Mouse (Mus musculus): ENCODE results near the gene Pgm1. TPM values are rescaled to one million over a fixed set of nuclear protein-coding genes. Genes with fewer than 3 reads are reported as not detected.

Gene Pgm1
- polyA plus RNA-seq, 1 experiment from 2014 or later = 28.3 TPM

DNA sequence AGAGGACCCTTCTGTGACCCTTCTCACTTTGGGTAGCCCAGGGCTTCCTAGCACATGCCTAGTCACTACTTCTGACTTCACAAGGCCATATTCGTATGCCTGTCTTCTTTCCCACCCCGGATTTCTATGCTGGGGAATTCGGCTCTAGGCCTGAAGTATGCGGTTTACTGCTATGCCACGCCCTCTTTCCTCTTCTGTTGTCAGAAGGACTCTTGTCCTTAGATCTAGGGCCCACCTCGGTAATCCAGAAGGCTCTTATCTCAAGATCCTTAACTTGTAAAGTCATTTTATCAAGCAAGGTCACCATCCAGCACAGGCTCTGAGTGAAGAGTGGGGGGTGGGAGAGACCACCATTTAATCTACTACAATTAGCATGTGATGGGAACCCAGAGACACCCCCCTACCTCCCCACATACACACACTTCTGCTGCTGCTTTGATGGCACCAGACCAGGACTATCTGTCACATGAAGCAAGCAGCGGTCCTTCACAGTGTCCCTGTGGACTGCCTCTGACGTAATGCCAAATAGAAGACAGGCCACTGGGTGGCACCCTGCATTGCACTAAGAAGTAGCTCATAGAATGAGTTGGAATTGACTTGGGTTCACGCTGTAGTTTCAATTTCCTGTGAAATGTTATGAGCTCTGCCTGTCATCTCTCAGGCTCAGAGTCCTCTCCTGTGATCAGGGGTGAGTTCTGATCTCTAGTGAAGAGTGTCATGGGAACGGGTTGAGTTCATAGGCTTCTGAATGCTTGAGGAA, 12.6 kb downstream of the Pgm1 start:
- WGBS (ENCODE audit: missing documents) = 87% methylated on average over 10 of the region's 10 CpGs
- Histone ChIP-seq H3K36me3 (ENCODE audit: inconsistent target) (no peaks in the 10 kb centered on the region), H3K27ac (no peak overlapping the region), H3K79me2 (ENCODE audit: inconsistent target) (peaks cover 8% of the 10 kb centered on the region; the same call in 1 of the 2 replicates), H3K4me3 (ENCODE audit: inconsistent target) (no peak overlapping the region)

DNA sequence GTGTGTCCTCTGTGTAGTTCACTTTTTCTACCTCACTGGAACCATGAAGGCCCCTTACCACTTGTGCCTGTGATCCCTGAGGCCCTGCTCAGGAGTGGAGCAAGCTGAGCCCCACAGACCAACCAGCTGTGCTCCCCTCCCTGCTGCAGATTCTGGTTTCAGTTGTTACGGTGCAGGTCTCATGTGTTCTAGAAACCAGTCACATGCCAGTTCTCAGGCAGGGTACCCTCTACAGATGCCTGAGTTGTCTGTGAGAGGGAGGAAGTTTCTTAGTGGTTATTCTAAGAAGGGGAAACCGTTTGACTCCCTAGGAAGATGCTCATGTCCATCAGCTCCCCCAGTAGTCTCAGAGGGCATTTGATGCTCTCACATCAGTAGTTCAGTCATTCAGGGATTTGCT, 15.4 kb downstream of the Pgm1 start:
- no peak overlapping the region for H3K27ac ChIP-seq
- WGBS (ENCODE audit: missing documents) = 59% methylated on average over 2 of the region's 2 CpGs
- H3K4me3 ChIP-seq (ENCODE audit: inconsistent target) = no peak overlapping the region
- H3K79me2 ChIP-seq (ENCODE audit: inconsistent target) = no peaks in the 10 kb centered on the region
- no peaks in the 10 kb centered on the region for H3K36me3 ChIP-seq (ENCODE audit: inconsistent target)

GRCm38 (mm10) chr4:99945011-99945410, 15.8 kb downstream of the Pgm1 start:
- 91% methylated on average over 7 of the region's 7 CpGs for WGBS (ENCODE audit: missing documents)
- H3K36me3 ChIP-seq (ENCODE audit: inconsistent target) = no peaks in the 10 kb centered on the region

DNA sequence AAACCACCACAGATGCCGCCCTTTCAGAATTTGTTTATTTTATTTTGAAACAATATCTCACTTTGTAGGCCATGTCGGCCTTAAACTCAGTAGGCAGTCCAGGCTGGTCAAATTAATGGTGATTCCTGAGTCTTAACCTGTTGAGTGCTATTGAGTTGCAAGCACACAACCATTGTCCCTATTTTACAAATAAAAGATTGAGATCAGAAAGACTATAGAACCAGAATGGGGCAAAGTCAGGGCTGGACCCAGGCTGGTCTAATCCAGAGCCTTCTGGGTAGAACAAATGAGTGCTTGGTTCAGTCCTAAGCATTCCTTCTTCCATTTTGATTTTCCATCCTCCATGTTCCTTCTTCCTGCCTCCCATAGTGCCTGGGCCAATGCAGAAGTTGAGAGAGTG, 17.3 kb downstream of the Pgm1 start:
- no peaks in the 10 kb centered on the region for H3K36me3 ChIP-seq (ENCODE audit: inconsistent target)
- no peaks in the 10 kb centered on the region for H3K79me2 ChIP-seq (ENCODE audit: inconsistent target)
- H3K27ac ChIP-seq = no peak overlapping the region
- WGBS (ENCODE audit: missing documents) = 100% methylated on average over 2 of the region's 2 CpGs
- no peak overlapping the region for H3K4me3 ChIP-seq (ENCODE audit: inconsistent target)

More at GRCm38 (mm10) chr4:99945011-99945410, 15.8 kb downstream of the Pgm1 start:
- Histone ChIP-seq H3K27ac (no peak overlapping the region), H3K79me2 (ENCODE audit: inconsistent target) (no peaks in the 10 kb centered on the region), H3K4me3 (ENCODE audit: inconsistent target) (no peak overlapping the region)

DNA sequence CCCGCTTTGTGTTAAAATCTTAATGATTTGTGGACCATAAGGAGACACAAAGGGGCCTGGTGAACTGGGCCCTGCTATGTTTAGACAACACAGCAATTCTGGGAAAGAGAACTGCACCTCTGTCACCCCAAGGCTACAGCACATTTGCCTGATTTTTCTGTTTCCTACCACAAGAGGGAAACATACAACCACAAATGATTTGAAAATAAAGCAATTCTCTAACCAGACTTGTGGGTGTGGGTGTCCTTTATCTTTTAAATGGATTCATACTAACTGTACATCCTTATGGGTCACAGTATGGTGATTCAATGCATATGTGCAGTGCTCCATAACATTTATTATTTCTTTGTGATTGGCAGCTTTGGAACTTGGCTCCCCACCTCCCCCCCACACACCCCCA, 18.0 kb downstream of the Pgm1 start:
- whole genome bisulfite sequencing (ENCODE audit: missing documents) = 94% methylated on average over 1 of the region's 1 CpGs
- no peaks in the 10 kb centered on the region for H3K36me3 ChIP-seq (ENCODE audit: inconsistent target)

GRCm38 (mm10) chr4:99947896-99948295, 18.7 kb downstream of the Pgm1 start:
- no CpG with 5 or more reads among the region's 1 CpGs for WGBS (ENCODE audit: missing documents)
- no peak overlapping the region for H3K27ac ChIP-seq
- no peaks in the 10 kb centered on the region for H3K36me3 ChIP-seq (ENCODE audit: inconsistent target)
- no peak overlapping the region for H3K4me3 ChIP-seq (ENCODE audit: inconsistent target)
- H3K79me2 ChIP-seq (ENCODE audit: inconsistent target) = no peaks in the 10 kb centered on the region

More for the DNA sequence above, 18.0 kb downstream of the Pgm1 start:
- Histone ChIP-seq H3K79me2 (ENCODE audit: inconsistent target) (no peaks in the 10 kb centered on the region), H3K27ac (no peak overlapping the region), H3K4me3 (ENCODE audit: inconsistent target) (no peak overlapping the region)

DNA sequence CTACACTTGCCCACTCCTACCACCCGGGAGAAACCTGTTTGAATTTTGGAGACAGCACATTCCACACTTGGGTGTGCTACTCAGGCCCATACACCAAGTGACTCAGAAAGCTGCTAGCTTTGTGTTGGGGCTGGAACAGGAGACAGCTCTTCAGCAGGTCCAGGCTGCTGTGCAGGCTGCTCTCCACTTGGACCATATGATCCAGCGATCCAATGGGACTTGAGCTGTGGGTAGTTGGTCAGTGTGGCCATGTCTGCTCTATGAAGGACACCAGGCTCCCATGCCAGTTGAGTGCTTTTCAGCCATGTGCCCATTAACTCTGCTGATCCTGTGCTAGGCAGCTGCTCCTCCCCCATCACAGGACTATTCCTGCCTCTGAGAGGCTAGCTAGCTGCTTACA, 24.7 kb downstream of the Pgm1 start:
- WGBS (ENCODE audit: missing documents) = 100% methylated on average over 2 of the region's 2 CpGs
- no peak overlapping the region for H3K27ac ChIP-seq
- H3K36me3 ChIP-seq (ENCODE audit: inconsistent target) = no peaks in the 10 kb centered on the region
- H3K4me3 ChIP-seq (ENCODE audit: inconsistent target) = no peak overlapping the region
- peaks cover 5% of the 10 kb centered on the region; the same call in 1 of the 2 replicates for H3K79me2 ChIP-seq (ENCODE audit: inconsistent target)

DNA sequence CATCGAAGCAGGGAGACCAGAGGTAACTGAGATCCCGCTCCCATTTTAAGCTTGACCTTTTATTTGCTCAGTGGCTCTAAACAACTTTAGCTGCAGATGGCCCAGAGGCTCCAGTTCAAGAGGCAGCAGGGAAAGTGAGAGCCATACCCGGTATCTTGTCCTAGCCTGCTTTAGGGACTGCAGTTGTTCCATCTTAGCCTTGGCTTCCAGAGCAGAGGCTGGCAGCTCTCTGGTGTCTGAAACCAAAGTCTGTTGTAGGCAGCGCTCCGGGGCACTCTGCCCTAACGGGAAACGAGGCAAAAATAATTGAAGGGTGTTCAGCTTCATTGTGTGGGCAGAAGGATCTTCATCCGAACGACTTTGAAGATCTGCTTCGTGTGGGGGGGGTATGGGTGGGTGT, 26.2 kb downstream of the Pgm1 start:
- WGBS (ENCODE audit: missing documents) = 93% methylated on average over 10 of the region's 10 CpGs
- peaks cover 5% of the 10 kb centered on the region; the same call in 1 of the 2 replicates for H3K79me2 ChIP-seq (ENCODE audit: inconsistent target)
- H3K36me3 ChIP-seq (ENCODE audit: inconsistent target) = no peaks in the 10 kb centered on the region
- H3K4me3 ChIP-seq (ENCODE audit: inconsistent target) = no peak overlapping the region
- no peak overlapping the region for H3K27ac ChIP-seq

- WGBS (ENCODE audit: missing documents) = 96% methylated on average over 4 of the region's 4 CpGs
- no peaks in the 10 kb centered on the region for H3K36me3 ChIP-seq (ENCODE audit: inconsistent target)
- peaks cover 5% of the 10 kb centered on the region; the same call in 1 of the 2 replicates for H3K79me2 ChIP-seq (ENCODE audit: inconsistent target)
- H3K27ac ChIP-seq = no peak overlapping the region
- H3K4me3 ChIP-seq (ENCODE audit: inconsistent target) = no peak overlapping the region
These were observed 28.0 kb downstream of the Pgm1 start for GRCm38 (mm10) chr4:99957186-99957585.

- H3K27ac ChIP-seq = no peak overlapping the region
- H3K79me2 ChIP-seq (ENCODE audit: inconsistent target) = peaks cover 5% of the 10 kb centered on the region; the same call in 1 of the 2 replicates
- no peaks in the 10 kb centered on the region for H3K36me3 ChIP-seq (ENCODE audit: inconsistent target)
- H3K4me3 ChIP-seq (ENCODE audit: inconsistent target) = no peak overlapping the region
- WGBS (ENCODE audit: missing documents) = 53% methylated on average over 7 of the region's 7 CpGs
These were observed 29.0 kb downstream of the Pgm1 start for GRCm38 (mm10) chr4:99958084-99958815.

DNA sequence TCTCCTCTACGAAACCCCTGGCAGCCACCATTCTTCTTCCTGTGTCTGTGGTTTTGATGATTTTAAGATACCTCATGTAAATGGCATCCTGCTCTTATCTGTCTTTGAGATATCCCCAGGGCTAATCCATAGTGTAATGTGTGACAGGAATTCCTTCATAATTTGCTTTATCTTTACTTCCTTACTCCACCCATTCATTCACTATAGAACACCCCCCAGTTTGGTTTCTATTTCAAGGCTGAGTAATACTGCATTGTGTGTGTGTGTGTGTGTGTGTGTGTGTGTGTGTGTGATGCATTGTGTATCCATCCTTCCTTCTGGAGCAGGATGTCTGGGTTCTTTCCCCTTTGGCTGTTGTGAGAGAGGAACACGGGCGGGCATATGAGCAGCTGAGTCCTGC, 30.1 kb downstream of the Pgm1 start:
- Histone ChIP-seq H3K36me3 (ENCODE audit: inconsistent target) (peaks cover 9% of the 10 kb centered on the region; the same call in 1 of the 2 replicates), H3K79me2 (ENCODE audit: inconsistent target) (peaks cover 5% of the 10 kb centered on the region; the same call in 1 of the 2 replicates)

DNA sequence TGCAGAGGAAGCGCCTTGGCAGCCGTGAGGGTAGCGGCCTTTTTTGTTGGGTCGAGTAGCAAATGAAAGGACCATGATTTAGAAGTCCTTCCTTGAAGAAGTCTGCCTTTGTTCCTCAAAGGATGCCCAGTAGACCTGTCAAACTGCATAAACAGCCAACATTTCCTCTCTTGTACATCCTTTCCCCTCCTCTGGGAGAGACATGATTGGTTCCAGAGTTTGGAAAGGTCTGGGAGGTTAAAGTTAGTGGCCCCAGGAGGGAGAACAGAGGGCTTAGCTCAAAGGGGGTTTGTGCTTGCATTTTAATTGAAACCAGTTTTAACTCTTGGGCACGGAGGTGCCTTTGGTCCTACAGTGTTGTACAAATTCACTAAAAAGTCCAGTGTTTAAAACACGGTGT, 37.3 kb downstream of the Pgm1 start:
- H3K79me2 ChIP-seq (ENCODE audit: inconsistent target) = no peaks in the 10 kb centered on the region
- H3K27ac ChIP-seq = no peak overlapping the region
- WGBS (ENCODE audit: missing documents) = 95% methylated on average over 6 of the region's 6 CpGs
- H3K4me3 ChIP-seq (ENCODE audit: inconsistent target) = no peak overlapping the region
- peaks cover 49% of the 10 kb centered on the region; the same call in 1 of the 2 replicates for H3K36me3 ChIP-seq (ENCODE audit: inconsistent target)

More for the DNA sequence above, 30.1 kb downstream of the Pgm1 start:
- Histone ChIP-seq H3K27ac (no peak overlapping the region), H3K4me3 (ENCODE audit: inconsistent target) (no peak overlapping the region)
- 86% methylated on average over 3 of the region's 3 CpGs for WGBS (ENCODE audit: missing documents)

- WGBS (ENCODE audit: missing documents) = 99% methylated on average over 5 of the region's 5 CpGs
- peaks cover 39% of the 10 kb centered on the region; the same call in 1 of the 2 replicates for H3K36me3 ChIP-seq (ENCODE audit: inconsistent target)
- H3K79me2 ChIP-seq (ENCODE audit: inconsistent target) = no peaks in the 10 kb centered on the region
- no peak overlapping the region for H3K4me3 ChIP-seq (ENCODE audit: inconsistent target)
- H3K27ac ChIP-seq = no peak overlapping the region
These were observed 40.1 kb downstream of the Pgm1 start for GRCm38 (mm10) chr4:99969328-99969727.

GRCm38 (mm10) chr4:99970097-99970496, 40.9 kb downstream of the Pgm1 start:
- Histone ChIP-seq H3K36me3 (ENCODE audit: inconsistent target) (peaks cover 36% of the 10 kb centered on the region; the same call in 1 of the 2 replicates), H3K79me2 (ENCODE audit: inconsistent target) (no peaks in the 10 kb centered on the region), H3K4me3 (ENCODE audit: inconsistent target) (no peak overlapping the region), H3K27ac (no peak overlapping the region)
- 92% methylated on average over 4 of the region's 4 CpGs for WGBS (ENCODE audit: missing documents)

GRCm38 (mm10) chr4:99972886-99973285, 43.7 kb downstream of the Pgm1 start:
- Histone ChIP-seq H3K27ac (no peak overlapping the region), H3K79me2 (ENCODE audit: inconsistent target) (no peaks in the 10 kb centered on the region), H3K4me3 (ENCODE audit: inconsistent target) (no peak overlapping the region), H3K36me3 (ENCODE audit: inconsistent target) (peaks cover 19% of the 10 kb centered on the region; the same call in 1 of the 2 replicates)
- WGBS (ENCODE audit: missing documents) = 97% methylated on average over 6 of the region's 6 CpGs

All from macrophage (primary cell).